Mouse (Mus musculus): ENCODE measurements around the gene Vmn1r62.
"Not testable (repeated sequence)": the region's sequence is repeated elsewhere in the genome, so short reads cannot be mapped to it uniquely, and the experiment has no call there.

Gene Vmn1r62

DNA sequence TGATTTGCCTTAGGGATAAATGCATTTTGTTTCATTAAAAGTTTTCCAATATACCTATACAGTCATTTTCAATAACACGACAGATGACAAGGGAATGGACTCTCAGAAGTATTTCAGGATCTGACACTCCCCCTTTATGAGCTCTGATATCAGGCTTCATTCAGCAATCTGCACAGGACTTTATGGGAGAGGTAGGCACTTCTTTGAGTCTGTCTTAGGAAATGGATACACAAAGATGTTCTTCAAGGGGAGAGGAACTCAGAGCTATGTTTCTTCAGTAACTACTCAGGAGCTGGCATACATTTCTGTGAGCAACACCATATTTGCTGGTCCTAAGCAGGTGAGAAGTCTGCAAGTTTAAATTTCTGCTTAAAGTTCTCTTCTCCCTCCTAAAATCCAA, at the start of gene Vmn1r62:
Gene Vmn1r62 (plus strand): TSS at position 301 of the 400 bp plus-strand sequence.
- not testable (repeated sequence) for DNase-seq
